Mouse (Mus musculus): ENCODE results near the gene Lin54.

GRCm38 (mm10) chr5:100519027-100519411, 18.6 kb upstream of the Lin54 start:
- TF ChIP-seq EP300 (IDR thresholded peaks at IDR 0.05; ENCODE audit: low read depth) (no peak), CTCF (IDR thresholded peaks at IDR 0.05; ENCODE audit: low read depth) (no peak)
